ENCODE assay signal across 8 mouse cellular contexts in genomic region chr10:127063913-127064870, GRCm38 (mm10). TPM values are rescaled to one million over a fixed set of nuclear protein-coding genes. Genes with fewer than 3 reads are reported as not detected.
A peak's percentile ranks its signal among the peaks of the same experiment; 100 is the strongest.
DNase-seq lines count a peak whose midpoint lies in the region; ATAC-seq and TF ChIP-seq lines count a peak whose summit lies in the region.

No protein-coding gene starts in this region.

- peak overlapping the region; percentile 72 for H3K4me2 ChIP-seq in kidney, embryonic 16.5 days (replicated peaks; ENCODE audit: low read depth, low read length)
- peak overlapping the region; percentile 92 for H3K4me2 ChIP-seq in limb, embryonic 13.5 days (replicated peaks)

- no peak for DNase-seq in kidney, adult 8-10 months
- no peak for DNase-seq in G1E (ENCODE audit: low spot score)
- DNase-seq in splenic B cell, adult 2 months (ENCODE audit: low read depth, low spot score) = peak; percentile 34
- no peak for DNase-seq in lung, adult 18-20 months

- peak overlapping the region; percentile 96 for H3K9ac ChIP-seq in kidney, embryonic 16.5 days (replicated peaks; ENCODE audit: low read length)
- peak overlapping the region; percentile 97 for H3K9ac ChIP-seq in limb, embryonic 13.5 days

- peaks cover 34% of the 10 kb centered on the region for H3K4me1 ChIP-seq in kidney, embryonic 16.5 days (ENCODE audit: insufficient read depth, low read length)
- peaks cover 68% of the 10 kb centered on the region for H3K4me1 ChIP-seq in G1E (ENCODE audit: insufficient read depth, low read depth, low read length)
- peaks cover 5% of the 10 kb centered on the region; the same call in 1 of the 2 replicates for H3K4me1 ChIP-seq in embryonic fibroblast, embryonic 13.5 days (ENCODE audit: control insufficient read depth, insufficient read depth, low read length)
- peaks cover 27% of the 10 kb centered on the region for H3K4me1 ChIP-seq in limb, embryonic 13.5 days

- no peaks in the 10 kb centered on the region for H3K9me3 ChIP-seq in kidney, embryonic 16.5 days (ENCODE audit: low read length)
- 0 out of 2 replicates have a peak, but pooled peaks cover 2% of the 10 kb centered on the region for H3K9me3 ChIP-seq in G1E (replicated peaks)
- no peaks in the 10 kb centered on the region for H3K9me3 ChIP-seq in limb, embryonic 13.5 days

- 0 out of 2 replicates have a peak, but pooled peaks have one; percentile 1 for TF ChIP-seq POLR2A in embryonic fibroblast, embryonic 13.5 days (IDR thresholded peaks at IDR 0.05; ENCODE audit: low read depth, low read length)

- TF ChIP-seq CTCF in G1E (IDR thresholded peaks at IDR 0.05; ENCODE audit: low read depth, low read length) = no peak
- no peak for TF ChIP-seq CTCF in embryonic fibroblast, embryonic 13.5 days (IDR thresholded peaks at IDR 0.05; ENCODE audit: borderline replicate concordance, insufficient read depth, low read length)

- peak overlapping the region; percentile 78 for H3K4me3 ChIP-seq in kidney, embryonic 16.5 days (ENCODE audit: low read length)
- H3K4me3 ChIP-seq in G1E (ENCODE audit: low read depth, low read length) = peak overlapping the region; percentile 85
- H3K4me3 ChIP-seq in embryonic fibroblast, embryonic 13.5 days (ENCODE audit: insufficient read depth, low read length) = peak overlapping the region; percentile 92
- peak overlapping the region; percentile 83 for H3K4me3 ChIP-seq in limb, embryonic 13.5 days

- 10% methylated on average over 37 of the region's 37 CpGs for WGBS in kidney, embryonic 16.5 days
- WGBS in limb, embryonic 13.5 days = 13% methylated on average over 37 of the region's 37 CpGs

- no peak; the same call in 1 of the 2 replicates for ATAC-seq in kidney, embryonic 16.5 days (ENCODE audit: low FRiP score, low TSS enrichment)
- ATAC-seq in G1E (ENCODE audit: extremely low read depth, insufficient number of reproducible peaks, low FRiP score, poor library complexity, severe bottlenecking) = no peak
- no peak for ATAC-seq in limb, embryonic 13.5 days (ENCODE audit: low FRiP score, low read depth)
- ATAC-seq in megakaryocyte-erythroid progenitor cell, adult 5-6 weeks (replicated peaks; ENCODE audit: low FRiP score, low TSS enrichment, poor library complexity, severe bottlenecking) = no peak

- peaks cover 7% of the 10 kb centered on the region; the same call in 1 of the 2 replicates for H3K27me3 ChIP-seq in kidney, embryonic 16.5 days (ENCODE audit: insufficient read depth, low read length)
- peaks cover 24% of the 10 kb centered on the region for H3K27me3 ChIP-seq in G1E (ENCODE audit: insufficient read depth, low read length)
- H3K27me3 ChIP-seq in limb, embryonic 13.5 days = peaks cover 17% of the 10 kb centered on the region
- H3K27me3 ChIP-seq in splenic B cell, adult 2 months (ENCODE audit: control insufficient read depth, insufficient read depth, low read length, poor library complexity, severe bottlenecking) = no peaks in the 10 kb centered on the region

- peak overlapping the region; percentile 83 for H3K27ac ChIP-seq in kidney, embryonic 16.5 days (ENCODE audit: low read length)
- H3K27ac ChIP-seq in embryonic fibroblast, embryonic 13.5 days (ENCODE audit: insufficient read depth, low read length) = peak overlapping the region; percentile 56
- H3K27ac ChIP-seq in limb, embryonic 13.5 days = peak overlapping the region; percentile 72

- peaks cover 37% of the 10 kb centered on the region for H3K36me3 ChIP-seq in kidney, embryonic 16.5 days (ENCODE audit: insufficient read depth, low read length)
- H3K36me3 ChIP-seq in G1E (replicated peaks) = peaks cover 49% of the 10 kb centered on the region
- H3K36me3 ChIP-seq in limb, embryonic 13.5 days = peaks cover 43% of the 10 kb centered on the region
- H3K36me3 ChIP-seq in splenic B cell, adult 2 months (ENCODE audit: control insufficient read depth, insufficient read depth, low read length, poor library complexity, severe bottlenecking) = peaks cover 5% of the 10 kb centered on the region

RNA-seq across cellular contexts. Expression of gene Cdk4, which starts 0.9 kb away (rescaled TPM):
- 1,871 and 1,917 TPM in 2 replicates for polyA plus RNA-seq in kidney, embryonic 16.5 days (2015; fragmentation: Nextera tagmentation; extraction: Ambion mirVana)
- 532 and 608 TPM in 2 replicates for total RNA-seq in G1E (2014; fragmentation: Nextera tagmentation)
- total RNA-seq in G1E (2017) = 648 and 675 TPM in 2 replicates
- 1,726 and 1,826 TPM in 2 replicates for polyA plus RNA-seq in G1E (2012)
- 596 and 724 TPM in 2 replicates for polyA plus RNA-seq in embryonic fibroblast, embryonic 13.5 days (2011; ENCODE audit: insufficient read length, low read depth, missing spikeins)
- polyA plus RNA-seq in limb, embryonic 13.5 days (2015; fragmentation: Nextera tagmentation; extraction: Ambion mirVana) = 2,027 and 2,061 TPM in 2 replicates
- 656 and 761 TPM in 2 replicates for total RNA-seq in megakaryocyte-erythroid progenitor cell, adult 5-6 weeks (2014; fragmentation: Nextera tagmentation)
- 479 and 664 TPM in 2 replicates for total RNA-seq in megakaryocyte-erythroid progenitor cell, adult 5-6 weeks (2017)

RNA-seq across cellular contexts. Expression of gene March9, which starts 4.2 kb away (rescaled TPM):
- polyA plus RNA-seq in kidney, embryonic 16.5 days (2015; fragmentation: Nextera tagmentation; extraction: Ambion mirVana) = 1.2 and 1.4 TPM in 2 replicates
- total RNA-seq in G1E (2014; fragmentation: Nextera tagmentation) (0.68 and 1.1 TPM in 2 replicates), G1E (2017) (1.2 and 1.3 TPM in 2 replicates)
- polyA plus RNA-seq in G1E (2012) = 0.63 and 0.88 TPM in 2 replicates
- 2.8 and 3.0 TPM in 2 replicates for polyA plus RNA-seq in embryonic fibroblast, embryonic 13.5 days (2011; ENCODE audit: insufficient read length, low read depth, missing spikeins)
- 1.5 and 1.8 TPM in 2 replicates for polyA plus RNA-seq in limb, embryonic 13.5 days (2015; fragmentation: Nextera tagmentation; extraction: Ambion mirVana)
- total RNA-seq in megakaryocyte-erythroid progenitor cell, adult 5-6 weeks (2014; fragmentation: Nextera tagmentation) = not detected in 2 replicates
- not detected in 2 replicates for total RNA-seq in megakaryocyte-erythroid progenitor cell, adult 5-6 weeks (2017)

RNA-seq across cellular contexts. Expression of gene Tspan31, which starts 5.9 kb away (rescaled TPM):
- 205 and 208 TPM in 2 replicates for polyA plus RNA-seq in kidney, embryonic 16.5 days (2015; fragmentation: Nextera tagmentation; extraction: Ambion mirVana)
- 163 and 186 TPM in 2 replicates for total RNA-seq in G1E (2014; fragmentation: Nextera tagmentation)
- 73.6 and 83.9 TPM in 2 replicates for total RNA-seq in G1E (2017)
- polyA plus RNA-seq in G1E (2012) = 30.3 and 41.8 TPM in 2 replicates
- polyA plus RNA-seq in embryonic fibroblast, embryonic 13.5 days (2011; ENCODE audit: insufficient read length, low read depth, missing spikeins) = 118 and 143 TPM in 2 replicates
- 174 and 188 TPM in 2 replicates for polyA plus RNA-seq in limb, embryonic 13.5 days (2015; fragmentation: Nextera tagmentation; extraction: Ambion mirVana)
- 43.9 and 73.9 TPM in 2 replicates for total RNA-seq in megakaryocyte-erythroid progenitor cell, adult 5-6 weeks (2014; fragmentation: Nextera tagmentation)
- total RNA-seq in megakaryocyte-erythroid progenitor cell, adult 5-6 weeks (2017) = 28.9 and 55.3 TPM in 2 replicates

RNA-seq across cellular contexts. Expression of gene Agap2, which starts 10.9 kb away (rescaled TPM):
- polyA plus RNA-seq in kidney, embryonic 16.5 days (2015; fragmentation: Nextera tagmentation; extraction: Ambion mirVana) = 0.04 and 0.09 TPM in 2 replicates
- total RNA-seq in G1E (2014; fragmentation: Nextera tagmentation) = 0.15 and 1.3 TPM in 2 replicates
- total RNA-seq in G1E (2017) = under 0.01 and 1.1 TPM in 2 replicates
- 0.07 and 0.26 TPM in 2 replicates for polyA plus RNA-seq in G1E (2012)
- polyA plus RNA-seq in embryonic fibroblast, embryonic 13.5 days (2011; ENCODE audit: insufficient read length, low read depth, missing spikeins) = 0.08 and 0.21 TPM in 2 replicates
- polyA plus RNA-seq in limb, embryonic 13.5 days (2015; fragmentation: Nextera tagmentation; extraction: Ambion mirVana) = 0.29 and 0.43 TPM in 2 replicates
- total RNA-seq in megakaryocyte-erythroid progenitor cell, adult 5-6 weeks (2014; fragmentation: Nextera tagmentation) = 19.7 and 45.9 TPM in 2 replicates
- 26.4 and 43.3 TPM in 2 replicates for total RNA-seq in megakaryocyte-erythroid progenitor cell, adult 5-6 weeks (2017)

RNA-seq across cellular contexts. Expression of gene Cyp27b1, which starts 16.1 kb away (rescaled TPM):
- polyA plus RNA-seq in kidney, embryonic 16.5 days (2015; fragmentation: Nextera tagmentation; extraction: Ambion mirVana) = 32.6 and 53.8 TPM in 2 replicates
- total RNA-seq in G1E (2014; fragmentation: Nextera tagmentation) = 2.1 and 4.9 TPM in 2 replicates
- 0.33 TPM in 1 of 2 replicates, not detected in the other for total RNA-seq in G1E (2017)
- polyA plus RNA-seq in G1E (2012) = 0.17 TPM in 2 replicates
- polyA plus RNA-seq in embryonic fibroblast, embryonic 13.5 days (2011; ENCODE audit: insufficient read length, low read depth, missing spikeins) = not detected in 2 replicates
- 0.10 and 0.15 TPM in 2 replicates for polyA plus RNA-seq in limb, embryonic 13.5 days (2015; fragmentation: Nextera tagmentation; extraction: Ambion mirVana)
- total RNA-seq in megakaryocyte-erythroid progenitor cell, adult 5-6 weeks (2014; fragmentation: Nextera tagmentation) = not detected in 2 replicates
- not detected in 2 replicates for total RNA-seq in megakaryocyte-erythroid progenitor cell, adult 5-6 weeks (2017)
